Mouse (Mus musculus): ENCODE data around the gene Robo1.

The Robo1 gene

DNA sequence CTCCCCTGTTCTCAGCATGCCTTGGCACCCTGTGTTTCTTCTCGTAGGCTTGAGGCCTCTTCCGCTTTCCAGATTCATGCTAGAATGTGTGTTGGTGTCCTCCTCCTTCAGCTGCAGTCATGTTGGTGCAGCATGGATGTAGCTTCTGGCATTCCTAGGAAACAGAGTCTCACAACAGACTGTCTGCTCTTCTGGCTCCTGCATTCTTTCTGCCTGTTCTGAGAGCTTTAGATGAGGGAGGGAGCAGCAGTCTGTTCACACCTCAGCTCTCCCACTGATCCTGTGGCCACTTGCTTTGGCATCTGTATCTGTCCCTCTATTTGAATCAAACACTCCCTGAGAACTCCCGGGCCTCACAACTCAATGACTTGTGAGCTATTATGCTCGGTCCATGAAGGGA, 707.9 kb downstream of the Robo1 start:
- no peak for DNase-seq

DNA sequence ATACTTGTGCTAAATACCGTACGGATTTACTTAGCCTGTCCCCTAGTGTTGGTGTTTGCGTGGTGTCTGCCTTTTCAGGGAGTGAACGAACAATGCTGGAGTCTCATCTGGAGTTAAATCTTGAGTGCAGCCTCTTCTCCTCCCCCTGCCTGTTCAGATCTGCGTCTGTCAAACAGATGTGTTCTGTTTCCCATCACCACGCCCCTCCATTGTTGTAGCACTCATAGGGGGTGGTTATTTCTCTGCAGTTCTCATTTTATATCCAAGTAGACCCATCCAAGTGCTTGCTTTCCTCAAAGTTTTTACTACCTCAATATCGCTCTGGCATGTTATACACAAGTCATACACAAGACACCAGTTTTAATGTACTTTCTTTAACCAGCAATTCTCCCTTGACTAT, 708.7 kb downstream of the Robo1 start:
- DNase-seq = no peak

DNA sequence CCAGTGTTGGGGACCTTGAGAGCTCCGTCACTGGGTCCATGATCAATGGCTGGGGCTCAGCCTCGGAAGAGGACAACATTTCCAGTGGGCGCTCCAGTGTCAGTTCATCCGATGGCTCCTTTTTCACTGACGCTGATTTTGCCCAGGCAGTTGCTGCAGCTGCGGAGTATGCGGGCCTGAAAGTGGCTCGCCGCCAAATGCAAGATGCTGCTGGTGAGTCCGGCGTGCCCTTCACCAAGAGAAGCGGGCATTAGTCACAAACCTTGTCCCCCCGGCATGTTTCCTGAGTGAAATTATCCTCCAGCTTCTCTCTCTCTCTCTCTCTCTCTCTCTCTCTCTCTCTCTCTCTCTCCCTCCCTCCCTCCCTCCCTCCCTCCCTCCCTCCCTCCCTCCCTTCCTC, 716.2 kb downstream of the Robo1 start:
- DNase-seq = no peak

GRCm38 (mm10) chr16:73027692-73028091, 719.6 kb downstream of the Robo1 start:
- no peak for DNase-seq

- DNase-seq = no peak
Measured at GRCm38 (mm10) chr16:73030999-73031398, 722.9 kb downstream of the Robo1 start.

DNA sequence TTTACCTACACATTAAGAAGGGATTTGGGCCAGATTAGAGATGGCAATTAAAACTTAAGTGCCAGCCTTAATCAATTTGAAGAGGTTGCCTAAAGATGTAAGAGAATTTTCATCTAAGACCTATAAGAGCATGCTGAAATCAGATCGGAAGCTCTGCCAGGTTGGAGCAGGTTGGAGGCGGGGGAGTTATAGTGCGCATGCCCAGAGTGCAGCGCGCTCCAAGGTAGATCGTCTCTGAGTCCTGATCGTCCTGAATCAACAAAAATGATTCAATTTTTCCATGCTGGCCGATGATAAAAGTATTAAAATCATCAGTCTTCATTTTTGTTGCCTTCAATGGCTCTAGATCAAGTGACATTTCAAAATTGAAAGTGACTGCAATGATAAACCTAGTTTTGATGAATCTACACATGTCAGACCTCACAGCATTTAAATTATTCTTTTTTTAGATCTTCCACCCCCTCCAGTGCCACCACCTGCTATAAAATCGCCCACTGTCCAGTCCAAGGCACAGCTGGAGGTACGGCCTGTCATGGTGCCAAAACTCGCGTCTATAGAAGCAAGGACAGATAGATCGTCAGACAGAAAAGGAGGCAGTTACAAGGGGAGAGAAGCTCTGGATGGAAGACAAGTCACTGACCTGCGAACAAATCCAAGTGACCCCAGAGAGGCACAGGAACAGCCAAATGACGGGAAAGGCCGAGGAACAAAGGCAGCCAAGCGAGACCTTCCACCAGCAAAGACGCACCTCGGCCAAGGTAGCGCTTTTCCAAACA, 727.3 kb downstream of the Robo1 start:
- no peak for DNase-seq

GRCm38 (mm10) chr16:73038552-73038951, 730.4 kb downstream of the Robo1 start:
- no peak for DNase-seq

DNA sequence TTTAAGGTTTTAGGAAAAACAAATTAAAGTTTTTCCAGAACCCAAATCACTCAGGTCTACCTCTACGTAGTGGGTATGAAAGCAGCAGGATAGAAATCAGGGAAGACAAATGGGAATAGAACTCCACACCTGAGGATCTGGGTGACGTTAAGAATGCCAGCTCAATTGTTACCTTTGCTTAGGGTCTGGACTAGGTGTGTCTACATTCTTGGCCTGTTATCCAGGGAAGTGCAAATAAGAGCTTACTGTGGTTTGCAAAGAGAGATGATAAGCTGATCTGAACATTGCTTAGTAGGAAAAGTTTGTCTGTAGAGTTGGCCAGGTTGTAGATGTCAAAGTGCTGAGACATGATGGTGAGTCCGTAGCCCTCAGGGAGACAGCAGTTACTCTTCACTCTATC, 754.4 kb downstream of the Robo1 start:
- no peak for DNase-seq

- DNase-seq = no peak
Measured at GRCm38 (mm10) chr16:73067782-73068181, 759.7 kb downstream of the Robo1 start.

DNA sequence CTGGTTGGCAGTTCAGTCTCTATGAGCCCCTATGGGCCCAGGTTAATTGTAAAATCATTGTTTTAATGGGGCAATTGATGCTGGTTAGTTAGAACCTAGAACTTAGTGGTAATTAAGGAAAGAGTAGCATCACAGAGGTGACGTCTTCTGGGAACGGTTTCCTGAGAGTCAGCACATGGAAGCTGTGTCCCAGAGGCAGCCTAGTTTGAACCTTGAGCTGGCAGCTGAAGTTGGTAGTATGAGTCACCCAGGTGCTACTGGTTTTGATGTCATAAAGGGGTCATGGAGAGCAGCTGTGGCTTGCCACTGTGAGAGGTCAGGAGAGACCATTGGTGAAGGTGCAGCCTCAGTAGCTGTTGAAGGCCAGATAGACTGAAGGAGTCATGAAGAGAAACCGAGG, 763.9 kb downstream of the Robo1 start:
- no peak for DNase-seq

- no peak for DNase-seq
Measured at GRCm38 (mm10) chr16:73072883-73073282, 764.8 kb downstream of the Robo1 start.

DNA sequence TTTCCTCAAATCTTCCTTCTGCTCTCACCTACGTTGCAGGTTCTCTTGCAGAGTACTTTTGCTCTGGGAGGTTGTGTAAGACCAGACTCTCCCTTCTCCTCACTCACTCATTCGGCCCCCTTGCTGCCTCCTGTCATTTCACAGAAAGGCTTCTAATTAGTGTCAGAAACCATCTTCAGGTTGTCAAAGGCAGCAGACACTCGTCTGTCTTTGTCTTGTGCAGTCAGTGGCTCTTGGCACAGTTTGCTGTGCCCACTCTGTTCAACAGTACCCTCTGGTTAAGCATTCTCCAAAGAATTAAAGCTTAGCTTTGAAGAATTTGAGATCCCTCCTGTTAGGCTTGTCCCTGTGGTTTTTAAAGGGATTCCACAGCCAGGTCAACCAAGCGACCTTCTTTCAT, 774.3 kb downstream of the Robo1 start:
- no peak for DNase-seq

- DNase-seq = no peak
Measured at GRCm38 (mm10) chr16:73083077-73083476, 775.0 kb downstream of the Robo1 start.

Measured in right cerebral cortex, postnatal 14 days (tissue).